Mouse (Mus musculus): ENCODE measurements around the gene Usb1.

DNA sequence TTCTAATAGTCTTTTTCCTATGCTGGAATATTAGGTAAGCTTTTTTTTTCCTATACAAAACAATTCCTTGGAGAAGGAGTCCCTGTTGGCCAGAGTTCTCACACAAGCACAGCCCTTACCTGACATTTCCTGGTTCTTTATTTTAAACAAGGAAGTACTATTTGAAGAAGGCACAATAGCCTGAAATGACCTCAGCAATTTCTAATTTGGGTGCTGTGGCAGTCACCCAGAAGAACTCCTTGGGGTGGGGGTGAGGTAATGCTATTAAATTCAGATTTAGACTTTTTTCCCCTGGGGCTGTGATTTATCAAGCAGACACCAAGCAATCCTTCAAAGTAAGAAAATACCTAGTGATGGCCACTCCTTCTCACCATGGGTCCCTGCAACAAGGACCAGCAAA lies 48.9 kb downstream of the Usb1 start:
- TF ChIP-seq CTCF (IDR thresholded peaks at IDR 0.05; ENCODE audit: extremely low read depth, insufficient read depth, low read length) = no peak
- no peak for TF ChIP-seq POLR2A (IDR thresholded peaks at IDR 0.05; ENCODE audit: extremely low read depth, insufficient read depth, low read length)
